Mouse (Mus musculus): ENCODE data around the gene Actn1. TPM values are rescaled to one million over a fixed set of nuclear protein-coding genes. Genes with fewer than 3 reads are reported as not detected.
A peak's percentile ranks its signal among the peaks of the same experiment; 100 is the strongest.

The Actn1 gene
- 27.2 and 29.5 TPM in 2 replicates for polyA plus RNA-seq (2014; fragmentation: Nextera tagmentation; extraction: Ambion mirVana)

GRCm38 (mm10) chr12:80260056-80260743 is at the start of gene Actn1:
TSS of gene Actn1 (minus strand) at chr12:80260371.
- H3K9ac ChIP-seq (ENCODE audit: low read length): peak within 1 kb of the TSS; percentile 83
- H3K4me2 ChIP-seq (ENCODE audit: low read depth, low read length, severe bottlenecking): peak within 1 kb of the TSS; percentile 80
- H3K27ac ChIP-seq (ENCODE audit: low read depth, low read length): peak within 1 kb of the TSS; percentile 85
- H3K27me3 ChIP-seq (ENCODE audit: control insufficient read depth, insufficient read depth, low read length): no peaks in the 10 kb centered on the region
- peak within 1 kb of the TSS; percentile 72 for H3K4me3 ChIP-seq (ENCODE audit: low read depth, low read length)
- WGBS: under 1% methylated on average over 54 of the region's 55 CpGs
- peak; percentile 93 for ATAC-seq (replicated peaks; ENCODE audit: low FRiP score)
- DNase-seq (ENCODE audit: low spot score): peak; percentile 97
- no peaks in the 10 kb centered on the region for H3K36me3 ChIP-seq (ENCODE audit: control insufficient read depth, insufficient read depth, low read length)
- H3K9me3 ChIP-seq (ENCODE audit: control insufficient read depth, low read length): no peaks in the 10 kb centered on the region
- H3K4me1 ChIP-seq (replicated peaks; ENCODE audit: control insufficient read depth, insufficient read depth, low read length): peaks cover 4% of the 10 kb centered on the region; the same call in 1 of the 2 replicates

GRCm38 (mm10) chr12:80307556-80307955 is 47.4 kb upstream of the Actn1 start:
- ATAC-seq (replicated peaks; ENCODE audit: low FRiP score) (no peak), DNase-seq (ENCODE audit: low spot score) (no peak)
- 81% methylated on average over 3 of the region's 3 CpGs for WGBS

GRCm38 (mm10) chr12:80304518-80304917 is 44.3 kb upstream of the Actn1 start:
- no peak overlapping the region for H3K9ac ChIP-seq (ENCODE audit: low read length)
- H3K4me1 ChIP-seq (replicated peaks; ENCODE audit: control insufficient read depth, insufficient read depth, low read length): no peaks in the 10 kb centered on the region
- H3K4me3 ChIP-seq (ENCODE audit: low read depth, low read length): no peak overlapping the region
- no peaks in the 10 kb centered on the region for H3K9me3 ChIP-seq (ENCODE audit: control insufficient read depth, low read length)
- no peak for DNase-seq (ENCODE audit: low spot score)
- no peak overlapping the region for H3K4me2 ChIP-seq (ENCODE audit: low read depth, low read length, severe bottlenecking)
- 87% methylated on average over 3 of the region's 3 CpGs for WGBS
- no peaks in the 10 kb centered on the region for H3K36me3 ChIP-seq (ENCODE audit: control insufficient read depth, insufficient read depth, low read length)
- no peaks in the 10 kb centered on the region for H3K27me3 ChIP-seq (ENCODE audit: control insufficient read depth, insufficient read depth, low read length)
- no peak for ATAC-seq (replicated peaks; ENCODE audit: low FRiP score)
- H3K27ac ChIP-seq (ENCODE audit: low read depth, low read length): no peak overlapping the region

More at GRCm38 (mm10) chr12:80307556-80307955, 47.4 kb upstream of the Actn1 start:
- Histone ChIP-seq H3K27me3 (ENCODE audit: control insufficient read depth, insufficient read depth, low read length) (no peaks in the 10 kb centered on the region), H3K9ac (ENCODE audit: low read length) (no peak overlapping the region), H3K36me3 (ENCODE audit: control insufficient read depth, insufficient read depth, low read length) (no peaks in the 10 kb centered on the region), H3K9me3 (ENCODE audit: control insufficient read depth, low read length) (no peaks in the 10 kb centered on the region), H3K4me1 (replicated peaks; ENCODE audit: control insufficient read depth, insufficient read depth, low read length) (no peaks in the 10 kb centered on the region), H3K27ac (ENCODE audit: low read depth, low read length) (no peak overlapping the region), H3K4me2 (ENCODE audit: low read depth, low read length, severe bottlenecking) (no peak overlapping the region), H3K4me3 (ENCODE audit: low read depth, low read length) (no peak overlapping the region)

- no peak for ATAC-seq (replicated peaks; ENCODE audit: low FRiP score)
These were observed 40.8 kb upstream of the Actn1 start for GRCm38 (mm10) chr12:80300833-80301456.

GRCm38 (mm10) chr12:80298714-80299113 is 38.5 kb upstream of the Actn1 start:
- H3K9ac ChIP-seq (ENCODE audit: low read length): no peak overlapping the region
- no peaks in the 10 kb centered on the region for H3K9me3 ChIP-seq (ENCODE audit: control insufficient read depth, low read length)
- H3K27ac ChIP-seq (ENCODE audit: low read depth, low read length): no peak overlapping the region
- DNase-seq (ENCODE audit: low spot score): no peak
- no peak overlapping the region for H3K4me3 ChIP-seq (ENCODE audit: low read depth, low read length)
- 84% methylated on average over 6 of the region's 6 CpGs for WGBS
- no peak overlapping the region for H3K4me2 ChIP-seq (ENCODE audit: low read depth, low read length, severe bottlenecking)
- no peak for ATAC-seq (replicated peaks; ENCODE audit: low FRiP score)
- H3K4me1 ChIP-seq (replicated peaks; ENCODE audit: control insufficient read depth, insufficient read depth, low read length): no peaks in the 10 kb centered on the region
- no peaks in the 10 kb centered on the region for H3K27me3 ChIP-seq (ENCODE audit: control insufficient read depth, insufficient read depth, low read length)
- H3K36me3 ChIP-seq (ENCODE audit: control insufficient read depth, insufficient read depth, low read length): no peaks in the 10 kb centered on the region

More at GRCm38 (mm10) chr12:80300833-80301456, 40.8 kb upstream of the Actn1 start:
- Histone ChIP-seq H3K9me3 (ENCODE audit: control insufficient read depth, low read length) (no peaks in the 10 kb centered on the region), H3K27ac (ENCODE audit: low read depth, low read length) (no peak overlapping the region), H3K9ac (ENCODE audit: low read length) (no peak overlapping the region), H3K36me3 (ENCODE audit: control insufficient read depth, insufficient read depth, low read length) (no peaks in the 10 kb centered on the region), H3K4me2 (ENCODE audit: low read depth, low read length, severe bottlenecking) (no peak overlapping the region), H3K27me3 (ENCODE audit: control insufficient read depth, insufficient read depth, low read length) (no peaks in the 10 kb centered on the region), H3K4me1 (replicated peaks; ENCODE audit: control insufficient read depth, insufficient read depth, low read length) (no peaks in the 10 kb centered on the region), H3K4me3 (ENCODE audit: low read depth, low read length) (no peak overlapping the region)
- WGBS: 83% methylated on average over 9 of the region's 9 CpGs
- DNase-seq (ENCODE audit: low spot score): no peak

- DNase-seq (ENCODE audit: low spot score) (no peak), ATAC-seq (replicated peaks; ENCODE audit: low FRiP score) (no peak)
- Histone ChIP-seq H3K4me3 (ENCODE audit: low read depth, low read length) (no peak overlapping the region), H3K27ac (ENCODE audit: low read depth, low read length) (no peak overlapping the region), H3K4me1 (replicated peaks; ENCODE audit: control insufficient read depth, insufficient read depth, low read length) (no peaks in the 10 kb centered on the region), H3K9me3 (ENCODE audit: control insufficient read depth, low read length) (no peaks in the 10 kb centered on the region), H3K4me2 (ENCODE audit: low read depth, low read length, severe bottlenecking) (no peak overlapping the region), H3K36me3 (ENCODE audit: control insufficient read depth, insufficient read depth, low read length) (no peaks in the 10 kb centered on the region), H3K9ac (ENCODE audit: low read length) (no peak overlapping the region), H3K27me3 (ENCODE audit: control insufficient read depth, insufficient read depth, low read length) (no peaks in the 10 kb centered on the region)
- WGBS: 61% methylated on average over 3 of the region's 3 CpGs
These were observed 31.8 kb upstream of the Actn1 start for GRCm38 (mm10) chr12:80291895-80292435.

- Histone ChIP-seq H3K36me3 (ENCODE audit: control insufficient read depth, insufficient read depth, low read length) (no peaks in the 10 kb centered on the region), H3K4me1 (replicated peaks; ENCODE audit: control insufficient read depth, insufficient read depth, low read length) (no peaks in the 10 kb centered on the region), H3K9me3 (ENCODE audit: control insufficient read depth, low read length) (no peaks in the 10 kb centered on the region), H3K27me3 (ENCODE audit: control insufficient read depth, insufficient read depth, low read length) (no peaks in the 10 kb centered on the region), H3K27ac (ENCODE audit: low read depth, low read length) (no peak overlapping the region), H3K4me2 (ENCODE audit: low read depth, low read length, severe bottlenecking) (no peak overlapping the region), H3K9ac (ENCODE audit: low read length) (no peak overlapping the region), H3K4me3 (ENCODE audit: low read depth, low read length) (no peak overlapping the region)
- no peak for ATAC-seq (replicated peaks; ENCODE audit: low FRiP score)
- 92% methylated on average over 8 of the region's 8 CpGs for WGBS
- no peak for DNase-seq (ENCODE audit: low spot score)
These were observed 30.8 kb upstream of the Actn1 start for GRCm38 (mm10) chr12:80290964-80291363.

- no peak for ATAC-seq (replicated peaks; ENCODE audit: low FRiP score)
- no peak for DNase-seq (ENCODE audit: low spot score)
- Histone ChIP-seq H3K9me3 (ENCODE audit: control insufficient read depth, low read length) (no peaks in the 10 kb centered on the region), H3K27ac (ENCODE audit: low read depth, low read length) (no peak overlapping the region), H3K36me3 (ENCODE audit: control insufficient read depth, insufficient read depth, low read length) (no peaks in the 10 kb centered on the region), H3K27me3 (ENCODE audit: control insufficient read depth, insufficient read depth, low read length) (no peaks in the 10 kb centered on the region), H3K4me1 (replicated peaks; ENCODE audit: control insufficient read depth, insufficient read depth, low read length) (no peaks in the 10 kb centered on the region), H3K9ac (ENCODE audit: low read length) (no peak overlapping the region), H3K4me2 (ENCODE audit: low read depth, low read length, severe bottlenecking) (no peak overlapping the region), H3K4me3 (ENCODE audit: low read depth, low read length) (no peak overlapping the region)
- WGBS: 97% methylated on average over 4 of the region's 4 CpGs
These were observed 30.3 kb upstream of the Actn1 start for GRCm38 (mm10) chr12:80290483-80290882.
